ENCODE assay signal across 11 mouse cellular contexts in the genomic region with DNA sequence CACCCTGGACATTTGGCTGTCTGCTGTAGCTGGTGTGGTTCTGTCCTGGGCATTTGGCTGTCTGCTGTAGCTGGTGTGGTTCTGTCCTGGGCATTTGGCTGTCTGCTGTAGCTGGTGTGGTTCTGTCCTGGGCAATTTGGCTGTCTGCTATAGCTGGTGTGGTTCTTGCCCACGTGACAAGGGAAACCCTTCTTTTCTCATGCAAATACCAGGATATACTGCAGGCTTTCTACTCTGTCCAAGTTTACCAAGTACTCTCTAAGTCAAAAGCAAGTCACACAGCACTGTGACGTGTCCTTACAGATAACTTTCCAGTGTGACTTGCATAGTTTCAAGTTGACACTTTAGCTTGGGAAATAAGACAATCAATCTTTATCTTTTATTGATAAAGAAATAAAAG. TPM values are rescaled to one million over a fixed set of nuclear protein-coding genes. Genes with fewer than 3 reads are reported as not detected.
DNase-seq lines count a peak whose midpoint lies in the region; ATAC-seq and TF ChIP-seq lines count a peak whose summit lies in the region.
"Had no signal": no experiment of that assay in that cellular context is flagged by ENCODE, and none has a peak within 500 bp of the region (broad histone marks: within the 10 kb centered on the region; RNA-seq: fewer than 3 reads in every experiment).

No protein-coding gene starts in this region.

- no peaks in the 10 kb centered on the region for H3K9me3 ChIP-seq in embryonic facial prominence, embryonic 12.5 days
- no peaks in the 10 kb centered on the region for H3K9me3 ChIP-seq in hindbrain, embryonic 11.5 days (ENCODE audit: control insufficient read depth, low read length)
- H3K9me3 ChIP-seq in midbrain, embryonic 13.5 days: no peaks in the 10 kb centered on the region
- H3K9me3 ChIP-seq: lung, embryonic 15.5 days had no signal

- TF ChIP-seq POLR2A in brain, embryonic 14.5 days (IDR thresholded peaks at IDR 0.05; ENCODE audit: borderline replicate concordance, extremely low read depth, insufficient read depth, insufficient read length, poor library complexity, severe bottlenecking): no peak

- H3K4me3 ChIP-seq in embryonic facial prominence, embryonic 12.5 days: peak overlapping the region; percentile 0; the same call in 1 of the 2 replicates
- H3K4me3 ChIP-seq in hindbrain, embryonic 11.5 days (ENCODE audit: low read depth, low read length): peak overlapping the region; percentile 6; the same call in 1 of the 2 replicates
- peak overlapping the region; percentile 34 for H3K4me3 ChIP-seq in midbrain, embryonic 13.5 days (replicated peaks)
- H3K4me3 ChIP-seq: lung, embryonic 15.5 days had no signal

- ATAC-seq in embryonic facial prominence, embryonic 12.5 days (ENCODE audit: insufficient number of reproducible peaks, insufficient read depth, low FRiP score, low TSS enrichment): no peak
- ATAC-seq in hindbrain, embryonic 11.5 days (ENCODE audit: low FRiP score): no peak
- no peak for ATAC-seq in midbrain, embryonic 13.5 days

- TF ChIP-seq CTCF in brain, embryonic 14.5 days (IDR thresholded peaks at IDR 0.05; ENCODE audit: borderline replicate concordance, extremely low read depth, insufficient read depth, insufficient read length): no peak

- H3K9ac ChIP-seq in embryonic facial prominence, embryonic 12.5 days: no peak overlapping the region
- no peak overlapping the region for H3K9ac ChIP-seq in hindbrain, embryonic 11.5 days (ENCODE audit: low read depth, low read length)
- no peak overlapping the region for H3K9ac ChIP-seq in midbrain, embryonic 13.5 days (replicated peaks)
- H3K9ac ChIP-seq: lung, embryonic 15.5 days had no signal

- H3K4me2 ChIP-seq in embryonic facial prominence, embryonic 12.5 days (replicated peaks): peak overlapping the region; percentile 46
- peak overlapping the region; percentile 16 for H3K4me2 ChIP-seq in hindbrain, embryonic 11.5 days (replicated peaks; ENCODE audit: low read depth, low read length)
- peak overlapping the region; percentile 55 for H3K4me2 ChIP-seq in midbrain, embryonic 13.5 days (replicated peaks)

- 54% methylated on average over 2 of the region's 2 CpGs for WGBS in embryonic facial prominence, embryonic 12.5 days
- WGBS in hindbrain, embryonic 11.5 days: 19% methylated on average over 2 of the region's 2 CpGs
- WGBS in midbrain, embryonic 13.5 days: 11% methylated on average over 2 of the region's 2 CpGs

- H3K27me3 ChIP-seq in embryonic facial prominence, embryonic 12.5 days: no peaks in the 10 kb centered on the region
- H3K27me3 ChIP-seq in hindbrain, embryonic 11.5 days (ENCODE audit: control insufficient read depth, insufficient read depth, low read length): no peaks in the 10 kb centered on the region
- H3K27me3 ChIP-seq in midbrain, embryonic 13.5 days: peaks cover 7% of the 10 kb centered on the region
- H3K27me3 ChIP-seq: lung, embryonic 15.5 days had no signal

- H3K36me3 ChIP-seq in embryonic facial prominence, embryonic 12.5 days: peaks cover 34% of the 10 kb centered on the region
- no peaks in the 10 kb centered on the region for H3K36me3 ChIP-seq in hindbrain, embryonic 11.5 days (ENCODE audit: control insufficient read depth, insufficient read depth, low read length)
- H3K36me3 ChIP-seq in midbrain, embryonic 13.5 days: peaks cover 17% of the 10 kb centered on the region
- H3K36me3 ChIP-seq: G1E had no signal

- H3K27ac ChIP-seq in embryonic facial prominence, embryonic 12.5 days: no peak overlapping the region
- no peak overlapping the region for H3K27ac ChIP-seq in hindbrain, embryonic 11.5 days (ENCODE audit: low read depth, low read length)
- no peak overlapping the region for H3K27ac ChIP-seq in midbrain, embryonic 13.5 days
- H3K27ac ChIP-seq: lung, embryonic 15.5 days had no signal

- H3K4me1 ChIP-seq in embryonic facial prominence, embryonic 12.5 days: peaks cover 48% of the 10 kb centered on the region
- H3K4me1 ChIP-seq in hindbrain, embryonic 11.5 days (replicated peaks; ENCODE audit: control insufficient read depth, insufficient read depth, low read length): peaks cover 15% of the 10 kb centered on the region
- H3K4me1 ChIP-seq in midbrain, embryonic 13.5 days (replicated peaks): peaks cover 94% of the 10 kb centered on the region

- peak; percentile 55 for DNase-seq in brain, embryonic 14.5 days (ENCODE audit: low read depth)
- no peak for DNase-seq in hindbrain, embryonic 11.5 days (ENCODE audit: low spot score)
- DNase-seq in layer of hippocampus, adult 8-10 months (ENCODE audit: low spot score in 2 of 2): no peak
- DNase-seq in spleen, postnatal 36 days (ENCODE audit: low spot score in 2 of 2): no peak
- no peak for DNase-seq in lung, postnatal 14 days
- DNase-seq: gastrocnemius, postnatal 10 days; thymus, adult 2 months had no signal

RNA-seq across cellular contexts. Expression of gene Epha4, which starts 10.1 kb away (rescaled TPM):
- 56.5 and 61.0 TPM in 2 replicates for polyA plus RNA-seq in brain, embryonic 14.5 days (2012; rRNA removed)
- polyA plus RNA-seq in embryonic facial prominence, embryonic 12.5 days (2016; fragmentation: Nextera tagmentation; extraction: Ambion mirVana): 60.1 and 63.6 TPM in 2 replicates
- 25.9 and 28.0 TPM in 2 replicates for polyA plus RNA-seq in hindbrain, embryonic 11.5 days (2014; fragmentation: Nextera tagmentation; extraction: Ambion mirVana)
- 36.5 and 37.5 TPM in 2 replicates for polyA plus RNA-seq in midbrain, embryonic 13.5 days (2015; fragmentation: Nextera tagmentation; extraction: Ambion mirVana)
- 100 to 1,000 TPM; 267 to 285 (median 281) TPM for total RNA-seq in layer of hippocampus, adult 8-10 months (2022)
- polyA plus RNA-seq: G1E had no signal
